Mouse (Mus musculus) brain, embryonic 14.5 days (tissue): ENCODE data around the gene Lrch2.

ENCODE experiments used
- CTCF ChIP-seq: fragments of 200-500 bp; IDR thresholded peaks from 2 replicates; pipeline ENCODE4 v1.5.1; 2012; ENCODE audit warnings: inconsistent platforms, mild to moderate bottlenecking, moderate library complexity, borderline replicate concordance; ENCODE audit not compliant: insufficient read depth, insufficient read length; ENCODE audit errors: extremely low read depth
- POLR2A ChIP-seq: fragments of 200-500 bp; IDR thresholded peaks from 2 replicates; pipeline ENCODE4 v1.6.1; 2012; ENCODE audit warnings: mild to moderate bottlenecking, inconsistent platforms, borderline replicate concordance; ENCODE audit not compliant: poor library complexity, insufficient read depth, insufficient read length, severe bottlenecking; ENCODE audit errors: extremely low read depth

GRCm38 (mm10) chrX:147429753-147430152, 124.1 kb downstream of the Lrch2 start:
- TF ChIP-seq CTCF (no peak), POLR2A (no peak)
